Mouse (Mus musculus) megakaryocyte, embryonic 14.5 days (primary cell): ENCODE data around the gene Gm6309. TPM values are rescaled to one million over a fixed set of nuclear protein-coding genes. Genes with fewer than 3 reads are reported as not detected.
"Not testable (repeated sequence)": the region's sequence is repeated elsewhere in the genome, so short reads cannot be mapped to it uniquely, and the experiment has no call there.

Experiments used
- H3K27me3 ChIP-seq: replicated peaks from 2 replicates; pipeline ENCODE3; 2012; ENCODE audit warnings: inconsistent platforms
- H3K36me3 ChIP-seq: replicated peaks from 2 replicates; pipeline ENCODE3; 2012; ENCODE audit warnings: low read length, inconsistent platforms, mixed read lengths
- H3K4me1 ChIP-seq: 2 replicates; pipeline ENCODE4 v1.6.1; 2012; ENCODE audit warnings: inconsistent platforms
- H3K4me3 ChIP-seq: replicated peaks from 2 replicates; pipeline ENCODE3; 2012; ENCODE audit warnings: moderate library complexity, mild to moderate bottlenecking, inconsistent platforms
- H3K9me3 ChIP-seq: 2 replicates; pipeline ENCODE4 v1.6.1; 2012; ENCODE audit warnings: inconsistent platforms
- FLI1 ChIP-seq: IDR thresholded peaks from 2 replicates; pipeline ENCODE4 v1.6.1; 2012; ENCODE audit warnings: low read length, inconsistent platforms, mixed read lengths
- GATA1 ChIP-seq: IDR thresholded peaks from 3 replicates; pipeline ENCODE4 v1.6.1; 2012; ENCODE audit warnings: mixed read lengths, low read length, inconsistent platforms, borderline replicate concordance
- polyA plus RNA-seq: library from polyadenylated mRNA; stranded (reverse); fragments of >175 nt; gene quantifications from 2 replicates; pipeline ENCODE4 v1.2.3, GENCODE M21; 2012; ENCODE audit warnings: low replicate concordance; ENCODE audit not compliant: insufficient read depth

Gene Gm6309
- not detected in 2 replicates for polyA plus RNA-seq

DNA sequence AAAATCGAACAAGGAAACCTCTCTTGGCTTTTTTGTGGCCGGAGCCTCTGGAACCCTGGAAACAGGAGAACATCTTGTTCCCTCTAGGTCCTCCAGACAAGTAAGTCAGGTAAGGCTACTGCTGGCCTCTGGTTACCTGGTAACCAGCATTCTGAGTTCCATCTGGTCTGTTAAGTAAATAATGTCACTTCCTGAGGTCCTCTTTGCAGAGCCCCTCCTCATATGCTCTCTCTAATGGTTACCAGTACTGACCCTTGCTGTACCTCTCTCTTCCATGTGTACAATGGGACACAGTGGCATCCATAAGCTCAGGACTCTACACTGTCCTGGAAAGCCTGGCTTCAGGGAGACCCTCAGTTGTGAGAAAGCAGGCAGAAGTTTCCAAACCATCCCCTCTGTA, at the start of gene Gm6309:
Gene Gm6309, minus strand, starts transcription at position 101 of the 400 bp plus-strand sequence.
- H3K27me3 ChIP-seq, H3K9me3 ChIP-seq, H3K4me1 ChIP-seq, H3K4me3 ChIP-seq, H3K36me3 ChIP-seq: not testable (repeated sequence)

DNA sequence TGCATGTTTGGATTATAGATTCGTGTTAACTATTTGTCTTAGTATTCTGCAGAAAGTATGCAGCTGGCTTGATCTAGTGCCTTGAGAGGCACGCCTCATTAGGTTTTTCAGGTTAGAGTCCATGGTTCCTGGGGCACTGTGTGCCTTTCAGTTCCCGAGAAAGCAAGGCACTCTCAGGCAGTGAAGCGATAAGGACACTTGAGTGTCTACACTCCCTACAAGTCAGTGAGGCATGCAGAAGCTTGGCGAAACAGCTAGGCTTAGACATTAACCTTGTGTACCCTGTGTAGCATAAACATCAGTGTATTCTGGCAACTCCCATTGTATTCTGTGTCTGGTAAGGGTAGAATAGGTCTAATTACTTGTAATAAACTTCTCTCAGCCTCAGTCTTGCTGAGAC, 35.0 kb upstream of the Gm6309 start:
- no peak for TF ChIP-seq GATA1
- no peak for TF ChIP-seq FLI1
- Histone ChIP-seq H3K27me3 (no peaks in the 10 kb centered on the region), H3K36me3 (peaks cover 93% of the 10 kb centered on the region), H3K4me3 (no peak overlapping the region), H3K9me3 (0 out of 2 replicates have a peak, but pooled peaks cover 3% of the 10 kb centered on the region), H3K4me1 (peaks cover 14% of the 10 kb centered on the region)

DNA sequence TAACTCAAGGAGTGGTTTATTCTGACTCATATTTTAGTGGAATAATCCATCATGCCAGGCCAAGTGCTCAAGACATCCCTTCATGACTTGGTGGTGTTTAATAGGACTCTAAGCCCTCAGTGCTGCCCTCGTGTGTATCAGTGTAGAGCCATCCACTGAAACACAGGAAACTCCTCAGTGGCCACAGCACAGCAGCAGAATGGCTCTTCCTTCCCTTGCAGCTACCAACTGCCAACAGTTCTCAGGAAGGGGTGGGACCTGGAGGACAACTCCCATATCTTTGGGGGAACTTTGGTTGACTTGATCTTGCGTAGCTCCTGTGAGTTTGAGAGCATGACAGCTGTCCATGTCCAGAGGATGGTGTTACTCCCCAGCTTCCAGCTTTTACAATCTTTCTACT, 33.4 kb upstream of the Gm6309 start:
- 0 out of 2 replicates have a peak, but pooled peaks cover 3% of the 10 kb centered on the region for H3K9me3 ChIP-seq
- TF ChIP-seq GATA1, result no peak
- TF ChIP-seq FLI1, result no peak
- H3K4me1 ChIP-seq, result peaks cover 21% of the 10 kb centered on the region
- peaks cover 77% of the 10 kb centered on the region for H3K36me3 ChIP-seq
- no peaks in the 10 kb centered on the region for H3K27me3 ChIP-seq
- no peak overlapping the region for H3K4me3 ChIP-seq

DNA sequence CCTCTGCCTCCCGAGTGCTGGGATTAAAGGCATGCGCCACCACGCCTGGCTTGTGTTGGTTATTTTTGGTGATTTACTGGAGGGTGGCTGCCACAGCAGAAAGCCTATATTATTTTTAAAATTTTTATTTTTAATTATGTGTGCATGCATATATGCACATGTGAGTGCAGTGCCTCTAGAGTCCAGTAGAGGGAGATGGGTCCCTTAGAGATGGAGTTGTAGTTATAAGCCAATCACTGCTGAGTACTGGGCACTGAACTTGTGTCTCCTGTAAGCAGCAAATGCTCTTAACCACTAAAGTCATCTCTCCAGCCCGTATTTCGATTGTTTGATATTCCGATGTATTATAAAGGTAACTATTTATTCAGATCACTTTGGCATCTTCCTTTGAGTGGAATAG, 30.1 kb upstream of the Gm6309 start:
- TF ChIP-seq GATA1 (no peak), FLI1 (no peak)
- H3K36me3 ChIP-seq, result peaks cover 49% of the 10 kb centered on the region
- peaks cover 21% of the 10 kb centered on the region for H3K4me1 ChIP-seq
- no peak overlapping the region for H3K4me3 ChIP-seq
- H3K9me3 ChIP-seq, result 0 out of 2 replicates have a peak, but pooled peaks cover 3% of the 10 kb centered on the region
- no peaks in the 10 kb centered on the region for H3K27me3 ChIP-seq

DNA sequence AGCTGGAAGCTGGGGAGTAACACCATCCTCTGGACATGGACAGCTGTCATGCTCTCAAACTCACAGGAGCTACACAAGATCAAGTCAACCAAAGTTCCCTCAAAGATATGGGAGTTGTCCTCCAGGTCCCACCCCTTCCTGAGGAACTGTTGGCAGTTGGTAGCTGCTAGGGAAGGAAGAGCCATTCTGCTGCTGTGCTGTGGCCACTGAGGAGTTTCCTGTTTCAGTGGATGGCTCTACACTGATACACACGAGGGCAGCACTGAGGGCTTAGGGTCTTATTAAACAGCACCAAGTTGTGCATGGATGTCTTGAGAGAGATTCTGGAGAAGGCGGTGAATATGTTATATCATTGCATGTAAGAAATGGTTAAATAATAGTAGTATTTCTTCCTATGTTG, 29.0 kb upstream of the Gm6309 start:
- TF ChIP-seq FLI1, result no peak
- TF ChIP-seq GATA1, result no peak
- Histone ChIP-seq H3K4me1 (peaks cover 15% of the 10 kb centered on the region), H3K27me3 (no peaks in the 10 kb centered on the region), H3K9me3 (peaks cover 8% of the 10 kb centered on the region; the same call in 1 of the 2 replicates), H3K4me3 (no peak overlapping the region), H3K36me3 (peaks cover 39% of the 10 kb centered on the region)

DNA sequence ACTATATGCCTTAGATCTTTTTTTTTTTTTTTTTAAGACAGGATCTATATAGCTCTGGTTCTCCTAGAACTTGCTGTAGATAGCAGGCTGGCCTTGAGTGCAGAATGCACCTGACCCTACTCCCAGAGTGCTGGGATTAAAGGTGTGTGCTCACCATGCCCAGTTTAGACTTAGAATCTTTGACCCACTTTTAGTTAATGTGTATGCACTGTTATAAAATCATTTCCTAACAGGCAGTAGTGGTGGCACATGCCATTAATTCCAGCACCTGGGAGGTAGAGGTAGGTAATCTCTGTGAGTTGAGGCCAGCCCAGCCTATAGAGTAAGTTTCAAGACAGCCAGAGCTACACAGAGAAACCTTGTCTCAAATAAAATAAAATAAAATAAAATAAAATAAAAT, 28.6 kb upstream of the Gm6309 start:
- Histone ChIP-seq H3K36me3 (peaks cover 34% of the 10 kb centered on the region), H3K4me1 (peaks cover 11% of the 10 kb centered on the region), H3K4me3 (no peak overlapping the region), H3K9me3 (peaks cover 8% of the 10 kb centered on the region; the same call in 1 of the 2 replicates), H3K27me3 (no peaks in the 10 kb centered on the region)
- TF ChIP-seq GATA1, result no peak
- no peak for TF ChIP-seq FLI1

DNA sequence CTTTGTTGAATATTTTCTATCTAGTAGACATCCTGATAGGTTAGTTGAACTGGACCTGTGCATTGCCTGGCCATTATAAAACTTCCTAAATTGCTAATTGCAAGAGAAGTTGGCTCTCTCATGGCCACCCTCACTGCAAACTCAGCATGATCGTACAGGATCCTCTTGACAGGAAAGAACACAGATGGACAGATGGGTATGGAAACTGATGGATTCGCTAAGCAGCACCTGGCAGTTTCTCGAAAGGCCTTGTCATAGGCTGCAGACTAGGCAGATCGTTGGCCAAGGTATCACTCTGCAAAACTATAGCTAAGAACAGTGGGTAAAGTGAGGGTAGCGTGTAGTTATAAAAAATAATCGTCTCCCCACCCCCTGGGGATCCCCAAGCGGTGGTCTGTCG, 22.8 kb upstream of the Gm6309 start:
- Histone ChIP-seq H3K27me3 (no peaks in the 10 kb centered on the region), H3K4me3 (no peak overlapping the region), H3K9me3 (peaks cover 4% of the 10 kb centered on the region; the same call in 1 of the 2 replicates), H3K4me1 (no peaks in the 10 kb centered on the region), H3K36me3 (peaks cover 5% of the 10 kb centered on the region)
- no peak for TF ChIP-seq GATA1
- no peak for TF ChIP-seq FLI1

DNA sequence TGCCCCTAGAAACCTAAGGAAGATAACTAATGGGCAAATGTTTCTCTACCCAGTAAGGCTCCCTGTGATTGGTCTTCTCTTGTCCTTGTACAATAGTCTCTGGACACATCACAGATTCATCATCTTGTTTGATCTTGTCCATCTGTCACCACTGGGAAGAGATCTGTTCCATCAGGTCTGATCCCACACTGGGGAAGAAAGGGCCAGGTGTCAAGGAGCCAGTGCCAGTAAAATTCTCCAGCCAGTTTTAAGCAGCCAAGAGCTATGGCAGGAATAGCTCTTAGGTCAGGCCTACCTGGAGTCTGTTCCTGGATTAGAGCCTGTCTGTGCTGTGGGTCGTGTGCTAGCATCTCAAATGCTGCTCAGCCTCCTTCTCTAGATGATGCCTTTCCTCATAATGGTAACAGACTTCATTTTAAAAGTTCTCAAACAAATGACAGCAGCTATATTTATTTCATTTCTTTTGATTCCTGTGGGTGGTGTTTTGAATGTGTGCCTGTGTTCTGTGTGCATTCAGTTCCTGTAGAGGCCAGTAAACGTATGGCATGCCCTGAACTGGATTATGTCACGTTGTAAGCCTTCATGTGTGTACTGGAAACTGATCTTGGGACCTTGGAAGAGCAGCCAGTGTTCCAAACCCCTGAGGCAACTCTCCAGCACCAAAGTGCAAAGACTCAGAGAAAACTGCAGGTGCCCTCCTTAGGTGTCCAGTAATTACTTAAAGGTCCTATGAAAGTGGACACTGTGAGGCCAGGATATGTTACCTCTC, 20.2 kb upstream of the Gm6309 start:
- TF ChIP-seq GATA1 (no peak), FLI1 (no peak)
- Histone ChIP-seq H3K27me3 (no peaks in the 10 kb centered on the region), H3K36me3 (no peaks in the 10 kb centered on the region), H3K9me3 (peaks cover 4% of the 10 kb centered on the region; the same call in 1 of the 2 replicates), H3K4me1 (no peaks in the 10 kb centered on the region), H3K4me3 (no peak overlapping the region)

DNA sequence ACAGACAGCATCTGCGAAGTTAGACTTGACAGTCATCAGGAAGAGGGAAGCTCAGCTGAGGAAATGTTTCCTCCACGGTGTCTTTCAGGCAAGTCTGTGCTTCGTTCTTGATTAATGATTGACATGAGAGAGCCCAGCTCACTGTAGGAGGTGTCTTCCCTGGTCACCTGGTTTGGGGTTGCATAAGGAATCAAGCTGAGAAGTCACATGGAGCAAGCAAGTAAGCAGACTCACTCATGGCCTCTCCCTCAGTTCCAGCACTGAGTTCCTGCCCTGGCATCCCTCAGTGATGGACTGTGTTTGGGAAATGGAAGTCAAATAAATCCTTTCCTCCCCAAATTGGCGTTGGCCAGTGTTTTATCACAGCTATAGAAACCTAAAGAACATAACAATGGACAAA, 19.6 kb upstream of the Gm6309 start:
- TF ChIP-seq FLI1 (no peak), GATA1 (no peak)
- no peaks in the 10 kb centered on the region for H3K27me3 ChIP-seq
- no peak overlapping the region for H3K4me3 ChIP-seq
- H3K36me3 ChIP-seq, result no peaks in the 10 kb centered on the region
- no peaks in the 10 kb centered on the region for H3K4me1 ChIP-seq
- H3K9me3 ChIP-seq, result peaks cover 4% of the 10 kb centered on the region; the same call in 1 of the 2 replicates

DNA sequence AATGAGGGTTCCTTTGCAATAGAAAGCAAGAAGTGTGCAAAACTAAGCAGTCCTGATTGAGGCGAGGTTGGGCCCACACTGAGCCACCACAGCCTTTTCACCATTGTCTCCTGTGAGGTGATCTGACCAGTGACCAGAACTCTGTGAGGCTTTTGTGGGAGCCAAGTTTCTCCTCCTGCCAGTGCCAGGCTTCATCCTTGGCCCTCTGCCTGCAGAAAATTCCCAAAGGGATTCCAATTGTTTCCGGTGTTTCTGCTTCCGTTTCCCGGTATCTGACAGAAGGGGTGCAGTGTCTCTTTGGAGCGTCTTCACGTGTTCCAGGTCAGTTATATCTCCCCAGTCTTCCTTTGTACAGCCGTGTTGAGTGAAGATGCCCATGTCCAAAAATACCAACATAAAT, 18.2 kb upstream of the Gm6309 start:
- TF ChIP-seq GATA1 (no peak), FLI1 (no peak)
- H3K27me3 ChIP-seq, result peaks cover under 1% of the 10 kb centered on the region

DNA sequence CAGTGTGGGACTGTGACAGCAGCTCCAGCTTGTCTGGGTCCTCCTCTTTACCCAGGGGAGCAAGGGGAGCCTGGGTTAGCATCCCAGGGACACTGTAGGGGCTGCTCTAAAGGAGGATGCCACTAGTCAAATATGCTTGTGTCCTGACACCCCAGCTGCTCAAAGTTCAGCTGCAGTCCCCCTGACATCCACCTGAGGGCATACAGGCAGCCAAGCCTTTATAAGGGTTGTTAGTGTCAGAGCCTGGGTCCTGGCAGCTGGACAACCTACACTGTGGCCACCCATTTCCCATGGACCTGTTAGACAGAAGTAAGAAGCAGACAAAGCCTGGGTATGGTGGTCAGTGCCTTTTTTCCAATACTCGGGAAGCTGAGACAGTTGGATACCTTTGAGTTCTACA, 17.6 kb upstream of the Gm6309 start:
- H3K4me3 ChIP-seq, result no peak overlapping the region
- TF ChIP-seq FLI1 (no peak), GATA1 (no peak)
- peaks cover 2% of the 10 kb centered on the region for H3K27me3 ChIP-seq
- H3K9me3 ChIP-seq, result no peaks in the 10 kb centered on the region
- no peaks in the 10 kb centered on the region for H3K36me3 ChIP-seq
- H3K4me1 ChIP-seq, result no peaks in the 10 kb centered on the region

More for the DNA sequence above, 18.2 kb upstream of the Gm6309 start:
- Histone ChIP-seq H3K4me3 (no peak overlapping the region), H3K9me3 (no peaks in the 10 kb centered on the region), H3K4me1 (no peaks in the 10 kb centered on the region), H3K36me3 (no peaks in the 10 kb centered on the region)

DNA sequence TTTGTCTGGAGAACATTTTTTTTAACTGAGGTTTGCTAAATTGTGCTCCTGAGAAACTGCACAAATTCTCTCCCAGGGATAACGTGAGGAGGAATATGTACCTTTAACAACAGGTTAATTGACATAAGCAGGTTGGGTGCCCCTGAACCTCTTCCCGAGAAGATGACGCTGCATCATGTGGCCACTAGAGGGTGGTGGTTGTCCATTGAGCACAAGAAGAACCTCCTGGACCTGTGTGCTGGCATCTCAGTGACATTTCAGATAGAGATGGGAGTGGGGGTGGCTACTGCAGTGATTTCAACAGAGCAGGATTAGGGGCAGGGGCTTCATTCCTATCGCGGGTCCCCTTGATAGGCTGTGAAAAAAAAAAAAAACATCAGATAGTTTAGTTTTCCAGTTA, 16.9 kb upstream of the Gm6309 start:
- not testable (repeated sequence) for H3K9me3 ChIP-seq, H3K4me3 ChIP-seq, H3K36me3 ChIP-seq, H3K4me1 ChIP-seq, H3K27me3 ChIP-seq

DNA sequence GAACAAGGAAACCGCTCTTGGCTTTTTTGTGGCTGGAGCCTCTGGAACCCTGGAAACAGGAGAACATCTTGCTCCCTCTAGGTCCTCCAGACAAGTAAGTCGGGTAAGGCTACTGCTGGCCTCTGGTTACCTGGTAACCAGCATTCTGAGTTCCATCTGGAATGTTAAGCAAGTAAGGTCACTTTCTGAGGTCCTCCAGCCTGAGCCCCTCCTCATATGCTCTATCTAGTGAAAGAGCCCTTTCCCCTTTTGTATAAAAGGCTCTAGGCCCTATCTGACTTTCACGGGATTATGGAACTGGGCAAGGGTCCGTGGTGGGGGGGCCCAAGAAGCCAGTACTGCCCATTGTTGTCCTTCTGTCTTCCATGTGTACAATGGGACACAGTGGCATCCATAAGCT, 14.7 kb upstream of the Gm6309 start, which contains the start of gene 1700001J03Rik:
Gene 1700001J03Rik, minus strand, starts transcription at position 101 of the 400 bp plus-strand sequence.
- not testable (repeated sequence) for H3K4me1 ChIP-seq, H3K9me3 ChIP-seq, H3K4me3 ChIP-seq

DNA sequence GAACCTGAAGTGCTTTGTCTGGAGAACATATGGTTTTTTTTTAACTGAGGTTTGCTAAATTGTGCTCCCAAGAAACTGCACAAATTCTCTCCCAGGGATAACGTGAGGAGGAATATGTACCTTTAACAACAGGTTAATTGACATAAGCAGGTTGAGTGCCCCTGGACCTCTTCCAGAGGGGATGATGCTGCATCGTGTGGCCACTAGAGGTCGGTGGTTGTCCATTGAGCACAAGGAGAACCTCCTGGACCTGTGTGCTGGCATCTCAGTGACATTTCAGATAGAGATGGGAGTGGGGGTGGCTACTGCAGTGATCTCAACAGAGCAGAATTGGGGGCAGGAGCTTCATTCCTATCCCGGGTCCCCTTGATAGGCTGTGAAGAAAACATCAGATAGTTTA, 2.2 kb upstream of the Gm6309 start:
- not testable (repeated sequence) for H3K9me3 ChIP-seq, H3K4me3 ChIP-seq, H3K36me3 ChIP-seq, H3K27me3 ChIP-seq, H3K4me1 ChIP-seq

More for the DNA sequence above, 14.7 kb upstream of the Gm6309 start, which contains the start of gene 1700001J03Rik:
- H3K36me3 ChIP-seq, H3K27me3 ChIP-seq: not testable (repeated sequence)

DNA sequence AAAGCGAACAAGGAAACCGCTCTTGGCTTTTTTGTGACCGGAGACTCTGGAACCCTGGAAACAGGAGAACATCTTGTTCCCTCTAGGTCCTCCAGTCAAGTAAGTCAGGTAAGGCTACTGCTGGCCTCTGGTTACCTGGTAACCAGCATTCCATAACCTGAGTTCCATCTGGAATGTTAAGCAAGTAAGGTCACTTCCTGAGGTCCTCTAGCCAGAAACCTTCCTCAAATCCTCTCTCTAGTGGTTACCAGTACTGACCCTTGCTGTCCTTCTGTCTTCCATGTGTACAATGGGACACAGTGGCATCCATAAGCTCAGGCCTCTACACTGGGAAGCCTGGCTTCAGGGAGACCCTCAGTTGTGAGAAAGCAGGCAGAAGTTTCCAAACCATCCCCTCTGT, 10.1 kb downstream of the Gm6309 start, which contains the start of gene Gm5565:
Gene Gm5565, minus strand, starts transcription at position 101 of the 400 bp plus-strand sequence.
- H3K4me3 ChIP-seq, H3K27me3 ChIP-seq, H3K36me3 ChIP-seq, H3K9me3 ChIP-seq, H3K4me1 ChIP-seq: not testable (repeated sequence)
